Mouse (Mus musculus) kidney, adult 2 months (tissue): ENCODE results near the gene Tnfrsf22.

Experiments used
- CTCF ChIP-seq: fragments of 200-500 bp; conservative IDR thresholded peaks from 2 replicates; pipeline ENCODE4 v1.5.1; 2011; ENCODE audit warnings: low read depth, mild to moderate bottlenecking, control low read depth, low read length, moderate library complexity, mixed read lengths; ENCODE audit not compliant: insufficient read depth, insufficient read length
- POLR2A ChIP-seq: fragments of 200-500 bp; IDR thresholded peaks from one replicate; pipeline ENCODE4 v1.6.1; 2011; ENCODE audit warnings: low read depth, low read length, control low read depth

GRCm38 (mm10) chr7:143587586-143587985, 61.9 kb downstream of the Tnfrsf22 start:
- TF ChIP-seq POLR2A, result no peak
- TF ChIP-seq CTCF, result no peak
